Mouse (Mus musculus): ENCODE measurements at regions not wholly inside any gene's neighbourhood (a gene's known extent, or its start where the extent isn't known, plus 50 kb on each side); places are given as distances from the start of the nearest gene placed in this dataset.

- H3K9ac ChIP-seq (replicated peaks) = no peak overlapping the region
- no peaks in the 10 kb centered on the region for H3K9me3 ChIP-seq
- H3K27me3 ChIP-seq = no peaks in the 10 kb centered on the region
- no peaks in the 10 kb centered on the region for H3K36me3 ChIP-seq
- 96% methylated on average over 2 of the region's 2 CpGs for WGBS
- H3K4me1 ChIP-seq (replicated peaks) = no peaks in the 10 kb centered on the region
- ATAC-seq = no peak
- H3K27ac ChIP-seq = no peak overlapping the region
- no peak overlapping the region for H3K4me3 ChIP-seq (replicated peaks)
- no peak overlapping the region for H3K4me2 ChIP-seq (replicated peaks)
Observed at GRCm38 (mm10) chr15:52783940-52784339, 1100.8 kb upstream of the Gm7489 start.

DNA sequence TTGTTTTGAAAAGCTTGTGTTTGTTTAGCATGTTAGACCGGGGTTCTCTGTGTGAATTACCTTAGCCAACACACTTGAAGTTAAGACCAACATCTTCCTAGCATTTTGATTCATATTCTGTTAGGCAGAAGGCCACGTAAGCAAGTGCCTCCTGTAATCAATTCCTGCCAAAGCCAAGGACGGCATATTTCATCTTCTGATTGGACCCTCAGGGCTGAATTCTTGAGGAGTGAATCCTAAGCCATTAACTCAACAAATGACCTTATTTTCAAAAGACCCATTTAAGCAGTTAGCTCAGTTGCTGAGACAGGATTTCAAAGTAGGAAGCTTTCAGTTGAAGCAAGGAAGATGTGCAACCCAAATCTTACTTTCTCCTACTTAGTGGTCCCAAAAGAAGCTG lies 1099.5 kb upstream of the Gm7489 start:
- Histone ChIP-seq H3K9me3 (no peaks in the 10 kb centered on the region), H3K27ac (no peak overlapping the region), H3K4me3 (replicated peaks) (no peak overlapping the region), H3K36me3 (no peaks in the 10 kb centered on the region), H3K9ac (replicated peaks) (no peak overlapping the region), H3K4me1 (replicated peaks) (no peaks in the 10 kb centered on the region), H3K27me3 (no peaks in the 10 kb centered on the region), H3K4me2 (replicated peaks) (no peak overlapping the region)
- no peak for ATAC-seq
- 83% methylated on average over 3 of the region's 3 CpGs for WGBS

DNA sequence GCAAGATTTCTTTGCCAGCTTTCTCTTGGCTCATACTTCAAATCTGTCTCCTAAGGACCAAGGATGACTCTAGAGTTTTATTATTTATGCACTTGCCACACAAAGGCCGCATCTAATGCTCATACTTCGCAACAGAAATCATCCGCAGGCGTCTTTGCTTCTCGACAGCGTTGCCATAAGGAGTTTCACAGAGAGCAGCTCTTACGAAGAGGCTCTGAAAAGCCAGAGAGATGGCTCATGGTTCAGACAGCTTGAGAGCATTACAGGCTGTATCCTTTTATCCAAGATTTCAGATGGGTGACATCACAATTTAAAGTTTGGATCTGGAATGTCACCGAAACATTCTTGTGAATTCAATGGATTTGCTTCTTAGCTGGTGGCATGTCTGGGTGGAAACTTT lies 1098.7 kb upstream of the Gm7489 start:
- Histone ChIP-seq H3K9ac (replicated peaks) (no peak overlapping the region), H3K36me3 (no peaks in the 10 kb centered on the region), H3K4me3 (replicated peaks) (no peak overlapping the region), H3K27ac (no peak overlapping the region), H3K9me3 (no peaks in the 10 kb centered on the region), H3K27me3 (no peaks in the 10 kb centered on the region), H3K4me2 (replicated peaks) (no peak overlapping the region), H3K4me1 (replicated peaks) (no peaks in the 10 kb centered on the region)
- 85% methylated on average over 8 of the region's 8 CpGs for WGBS
- no peak for ATAC-seq

GRCm38 (mm10) chr15:52805479-52806199 lies 1079.1 kb upstream of the Gm7489 start:
- Histone ChIP-seq H3K36me3 (no peaks in the 10 kb centered on the region), H3K4me3 (replicated peaks) (no peak overlapping the region), H3K27ac (no peak overlapping the region), H3K9ac (replicated peaks) (no peak overlapping the region), H3K27me3 (no peaks in the 10 kb centered on the region), H3K9me3 (no peaks in the 10 kb centered on the region), H3K4me2 (replicated peaks) (no peak overlapping the region), H3K4me1 (replicated peaks) (no peaks in the 10 kb centered on the region)
- 83% methylated on average over 4 of the region's 4 CpGs for WGBS
- ATAC-seq = no peak

- Histone ChIP-seq H3K4me1 (replicated peaks) (no peaks in the 10 kb centered on the region), H3K9me3 (no peaks in the 10 kb centered on the region), H3K36me3 (no peaks in the 10 kb centered on the region), H3K27ac (no peak overlapping the region), H3K27me3 (no peaks in the 10 kb centered on the region), H3K4me3 (replicated peaks) (no peak overlapping the region), H3K9ac (replicated peaks) (no peak overlapping the region), H3K4me2 (replicated peaks) (no peak overlapping the region)
- ATAC-seq = no peak
- 74% methylated on average over 3 of the region's 3 CpGs for WGBS
Observed at GRCm38 (mm10) chr15:52808622-52809021, 1076.1 kb upstream of the Gm7489 start.

DNA sequence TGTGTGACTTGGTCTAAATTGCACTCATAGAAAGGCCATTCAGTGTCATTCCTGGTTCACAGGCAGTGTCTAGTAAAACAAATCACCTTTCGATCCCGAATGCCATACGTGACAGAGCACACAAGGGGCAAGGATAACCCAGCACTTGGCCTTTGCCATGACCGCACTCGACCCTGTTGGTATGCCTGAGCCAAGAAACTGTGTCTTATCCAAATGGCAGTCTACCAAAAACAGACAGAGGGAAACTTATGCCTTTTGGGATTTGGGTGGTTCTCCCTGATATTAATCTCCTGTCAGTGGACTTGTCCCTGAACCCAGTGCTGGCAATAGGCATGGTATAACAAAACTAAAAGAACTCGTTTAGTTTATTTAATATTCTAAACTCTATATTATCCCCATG lies 1063.9 kb upstream of the Gm7489 start:
- no peaks in the 10 kb centered on the region for H3K27me3 ChIP-seq
- H3K4me2 ChIP-seq (replicated peaks) = no peak overlapping the region
- no peaks in the 10 kb centered on the region for H3K9me3 ChIP-seq
- no peaks in the 10 kb centered on the region for H3K4me1 ChIP-seq (replicated peaks)
- no peak for ATAC-seq
- no peak overlapping the region for H3K9ac ChIP-seq (replicated peaks)
- 93% methylated on average over 6 of the region's 6 CpGs for WGBS
- no peak overlapping the region for H3K27ac ChIP-seq
- H3K4me3 ChIP-seq (replicated peaks) = no peak overlapping the region
- no peaks in the 10 kb centered on the region for H3K36me3 ChIP-seq

DNA sequence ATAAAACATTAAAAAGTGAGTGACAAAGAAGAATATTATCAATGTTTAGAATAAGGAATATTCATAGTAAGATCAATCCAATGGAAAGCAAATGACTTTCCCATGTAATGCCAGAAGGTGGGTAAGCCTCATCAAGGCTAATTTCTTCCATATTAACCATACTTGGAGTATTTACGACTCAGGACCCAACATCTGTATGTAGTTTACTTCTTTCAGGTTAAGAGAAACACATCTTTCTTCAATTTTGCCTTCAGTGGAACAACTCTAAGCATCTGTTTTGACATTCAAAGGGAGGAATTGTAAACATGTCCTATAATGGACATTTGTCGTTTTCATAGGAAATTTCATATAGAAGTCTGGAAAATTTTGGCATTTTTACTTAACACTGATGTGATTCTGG lies 1047.8 kb upstream of the Gm7489 start:
- WGBS = 90% methylated on average over 2 of the region's 2 CpGs
- no peak overlapping the region for H3K4me3 ChIP-seq (replicated peaks)
- H3K36me3 ChIP-seq = no peaks in the 10 kb centered on the region
- H3K4me2 ChIP-seq (replicated peaks) = no peak overlapping the region
- no peaks in the 10 kb centered on the region for H3K9me3 ChIP-seq
- H3K9ac ChIP-seq (replicated peaks) = no peak overlapping the region
- H3K27ac ChIP-seq = no peak overlapping the region
- H3K27me3 ChIP-seq = no peaks in the 10 kb centered on the region
- no peak for ATAC-seq
- H3K4me1 ChIP-seq (replicated peaks) = no peaks in the 10 kb centered on the region

- H3K27ac ChIP-seq = no peak overlapping the region
- no peak overlapping the region for H3K9ac ChIP-seq (replicated peaks)
- no peaks in the 10 kb centered on the region for H3K9me3 ChIP-seq
- H3K4me3 ChIP-seq (replicated peaks) = no peak overlapping the region
- no peak for ATAC-seq
- H3K36me3 ChIP-seq = no peaks in the 10 kb centered on the region
- H3K4me2 ChIP-seq (replicated peaks) = no peak overlapping the region
- no peaks in the 10 kb centered on the region for H3K27me3 ChIP-seq
- H3K4me1 ChIP-seq (replicated peaks) = no peaks in the 10 kb centered on the region
Observed at GRCm38 (mm10) chr15:52848132-52848531, 1036.6 kb upstream of the Gm7489 start.

DNA sequence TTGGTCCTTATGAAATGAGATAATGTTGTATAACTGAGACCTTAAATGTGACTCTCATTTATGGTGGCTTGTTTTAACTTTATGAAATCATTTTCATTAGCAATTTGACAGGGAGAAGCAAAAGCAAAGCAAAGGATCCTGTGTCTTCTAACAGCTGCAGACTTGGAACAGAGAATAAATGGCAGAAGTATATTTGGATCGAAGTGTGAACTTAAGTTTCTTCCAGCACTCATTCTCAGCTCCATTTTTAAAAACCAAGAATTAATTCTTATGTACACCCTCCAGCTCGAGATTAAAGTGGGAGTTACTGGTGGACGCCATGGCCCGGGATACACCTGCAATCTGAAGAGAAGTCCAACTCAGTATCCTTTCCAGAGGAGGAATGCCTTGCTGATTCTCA lies 1026.0 kb upstream of the Gm7489 start:
- Histone ChIP-seq H3K36me3 (no peaks in the 10 kb centered on the region), H3K27ac (no peak overlapping the region), H3K4me1 (replicated peaks) (no peaks in the 10 kb centered on the region), H3K9ac (replicated peaks) (no peak overlapping the region), H3K27me3 (no peaks in the 10 kb centered on the region), H3K4me3 (replicated peaks) (no peak overlapping the region), H3K9me3 (no peaks in the 10 kb centered on the region), H3K4me2 (replicated peaks) (no peak overlapping the region)
- ATAC-seq = no peak
- WGBS = 86% methylated on average over 4 of the region's 4 CpGs

DNA sequence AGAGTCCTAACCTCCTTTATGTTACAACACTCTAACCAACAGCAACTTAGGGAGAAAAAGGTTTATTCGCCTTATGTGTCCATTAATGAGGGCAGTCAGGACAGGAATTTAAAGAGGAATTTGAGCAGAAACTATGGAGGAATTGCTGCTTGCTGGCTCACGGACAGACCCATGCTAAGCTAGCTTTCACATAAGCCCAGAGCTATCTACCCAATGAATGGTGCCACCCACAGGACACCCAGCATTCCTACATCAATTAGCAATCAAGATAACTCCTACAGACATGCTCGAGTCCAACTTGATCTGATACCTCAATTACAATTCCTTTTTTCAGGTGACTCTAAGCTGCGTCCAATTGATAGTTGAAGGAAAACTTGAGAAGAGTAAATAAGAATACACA lies 1021.2 kb upstream of the Gm7489 start:
- no peak overlapping the region for H3K4me3 ChIP-seq (replicated peaks)
- H3K9ac ChIP-seq (replicated peaks) = no peak overlapping the region
- H3K4me1 ChIP-seq (replicated peaks) = no peaks in the 10 kb centered on the region
- H3K4me2 ChIP-seq (replicated peaks) = no peak overlapping the region
- WGBS = 87% methylated on average over 4 of the region's 4 CpGs
- H3K27ac ChIP-seq = no peak overlapping the region
- ATAC-seq = no peak
- no peaks in the 10 kb centered on the region for H3K27me3 ChIP-seq
- no peaks in the 10 kb centered on the region for H3K36me3 ChIP-seq
- H3K9me3 ChIP-seq = no peaks in the 10 kb centered on the region

GRCm38 (mm10) chr15:52892244-52892950 lies 992.3 kb upstream of the Gm7489 start:
- Histone ChIP-seq H3K4me2 (replicated peaks) (no peak overlapping the region), H3K27ac (no peak overlapping the region), H3K4me3 (replicated peaks) (no peak overlapping the region), H3K9me3 (0 out of 2 replicates have a peak, but pooled peaks cover 3% of the 10 kb centered on the region), H3K9ac (replicated peaks) (no peak overlapping the region), H3K36me3 (no peaks in the 10 kb centered on the region), H3K27me3 (no peaks in the 10 kb centered on the region), H3K4me1 (replicated peaks) (no peaks in the 10 kb centered on the region)
- no peak for ATAC-seq
- 81% methylated on average over 9 of the region's 9 CpGs for WGBS

- Histone ChIP-seq H3K4me2 (replicated peaks) (no peak overlapping the region), H3K9me3 (no peaks in the 10 kb centered on the region), H3K27me3 (no peaks in the 10 kb centered on the region), H3K9ac (replicated peaks) (no peak overlapping the region), H3K36me3 (no peaks in the 10 kb centered on the region), H3K4me1 (replicated peaks) (no peaks in the 10 kb centered on the region), H3K4me3 (replicated peaks) (no peak overlapping the region), H3K27ac (no peak overlapping the region)
- 66% methylated on average over 1 of the region's 1 CpGs for WGBS
- no peak for ATAC-seq
Observed at GRCm38 (mm10) chr15:52898107-52898506, 986.6 kb upstream of the Gm7489 start.

DNA sequence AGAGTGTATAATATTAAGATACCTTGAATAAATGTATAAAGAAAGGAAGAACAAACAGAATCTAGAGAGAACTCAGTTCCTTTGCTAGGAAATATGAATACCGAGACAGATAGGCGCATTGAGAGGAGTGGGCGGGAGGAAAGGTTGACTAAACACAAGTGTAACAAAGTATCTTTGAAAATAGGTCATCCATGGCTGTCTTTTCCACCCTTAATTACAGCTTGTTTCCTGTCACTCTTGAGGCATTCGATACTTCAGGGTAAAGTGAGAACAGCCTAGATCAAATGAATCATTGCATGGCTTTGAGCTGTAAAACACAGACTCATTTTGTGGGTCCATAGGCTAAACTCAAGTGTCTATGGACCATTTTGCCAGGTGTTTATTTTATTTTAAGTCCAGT lies 985.3 kb upstream of the Gm7489 start:
- Histone ChIP-seq H3K4me1 (replicated peaks) (no peaks in the 10 kb centered on the region), H3K27me3 (no peaks in the 10 kb centered on the region), H3K9ac (replicated peaks) (no peak overlapping the region), H3K9me3 (no peaks in the 10 kb centered on the region), H3K36me3 (no peaks in the 10 kb centered on the region), H3K4me2 (replicated peaks) (no peak overlapping the region), H3K4me3 (replicated peaks) (no peak overlapping the region), H3K27ac (no peak overlapping the region)
- WGBS = 85% methylated on average over 4 of the region's 4 CpGs
- ATAC-seq = no peak
